ENCODE assay signal across 25 mouse cellular contexts in the genomic region with DNA sequence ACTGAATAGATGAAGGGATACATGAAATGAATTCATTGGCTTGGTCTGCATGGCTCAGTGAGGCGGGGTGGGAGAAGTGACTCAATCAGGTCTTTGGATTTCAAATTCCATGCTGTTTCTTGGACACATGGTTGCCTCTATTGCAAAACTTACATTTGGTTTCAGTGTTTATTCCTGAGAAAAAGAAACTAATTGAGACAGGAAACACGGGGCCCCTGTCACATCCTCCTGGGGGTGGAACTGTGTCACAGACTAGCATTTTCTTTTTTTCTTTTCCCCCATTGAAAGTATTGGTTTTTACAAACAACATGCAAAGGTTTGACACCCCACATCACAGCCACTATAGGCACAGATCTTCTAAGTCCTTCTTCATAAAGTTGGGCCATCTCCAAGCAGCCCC.
DNase-seq lines count a peak whose midpoint lies in the region; ATAC-seq lines count a peak whose summit lies in the region.
"Had no signal": no experiment of that assay in that cellular context is flagged by ENCODE, and none has a peak within 500 bp of the region (broad histone marks: within the 10 kb centered on the region; RNA-seq: fewer than 3 reads in every experiment).

No protein-coding gene starts in this region.

- intact Hi-C loops in left cerebral cortex, postnatal 14 days (cut with DNase I) = no loop called here

- no peaks in the 10 kb centered on the region for H3K36me3 ChIP-seq in splenic B cell, adult 2 months (ENCODE audit: control insufficient read depth, insufficient read depth, low read length, poor library complexity, severe bottlenecking)
- H3K36me3 ChIP-seq: G1E; limb, embryonic 13.5 days; liver, embryonic 12.5 days; midbrain, embryonic 12.5 days had no signal

- ATAC-seq in CD4-positive, CD25-positive, alpha-beta regulatory T cell, adult 4 months = peak; percentile 92
- ATAC-seq: forebrain, postnatal 0 days; hindbrain, embryonic 16.5 days; intestine, postnatal 0 days; liver, embryonic 12.5 days had no signal

- peak; percentile 18 for DNase-seq in thymus, postnatal 14 days
- no peak for DNase-seq in thymus, postnatal 36 days
- DNase-seq in fibroblast of lung, adult 2 months (ENCODE audit: low read depth) = peak; percentile 16
- DNase-seq in splenic B cell, adult 2 months (ENCODE audit: low read depth, low spot score) = peak; percentile 3
- no peak for DNase-seq in ovary, adult 18-20 months (ENCODE audit: low spot score)
- no peak for DNase-seq in kidney, postnatal 10 days
- no peak for DNase-seq in left cerebral cortex, postnatal 14 days (ENCODE audit: low spot score in 2 of 2)
- DNase-seq: adrenal gland, postnatal 10 days; cerebellum, adult 2 months; cerebellum, postnatal 36 days; forebrain, postnatal 0 days; gastrocnemius, postnatal 25 days; heart, postnatal 4 days; kidney, postnatal 36 days; retina, postnatal 1 day; right cerebral cortex, postnatal 25 days; spleen, adult 18-20 months had no signal

- H3K27me3 ChIP-seq in splenic B cell, adult 2 months (ENCODE audit: control insufficient read depth, insufficient read depth, low read length, poor library complexity, severe bottlenecking) = no peaks in the 10 kb centered on the region; the same call in 1 of the 2 replicates
- H3K27me3 ChIP-seq: CH12.LX; limb, embryonic 13.5 days; liver, embryonic 12.5 days; midbrain, embryonic 12.5 days had no signal

Comparison
In these comparisons a context has a peak if more than half of its experiments do, and no peak if none do; other contexts are left out.
1. DNase-seq: peak in thymus, postnatal 14 days (single experiment), fibroblast of lung, adult 2 months (single experiment) and splenic B cell, adult 2 months (single experiment); none in thymus, postnatal 36 days (0 of 2), ovary, adult 18-20 months (single experiment), kidney, postnatal 10 days (single experiment) and left cerebral cortex, postnatal 14 days (0 of 2).